Mouse (Mus musculus) liver, postnatal 0 days (tissue): Measurements from ENCODE around the gene Tubgcp5. TPM values are rescaled to one million over a fixed set of nuclear protein-coding genes. Genes with fewer than 3 reads are reported as not detected.
A peak's percentile ranks its signal among the peaks of the same experiment; 100 is the strongest.

Experiments used
- ATAC-seq: fragments of 200-750 bp; cut with Nextera tagmentation; 2 replicates; pipeline ENCODE4 v1.8.0; 2017; ENCODE audit warnings: mild to moderate bottlenecking, moderate library complexity
- DNase-seq: peaks from one replicate; pipeline ENCODE4 v3.0.0-alpha.2; 2016
- H3K27ac ChIP-seq: fragments of 300-500 bp; sonication (generic); 2 replicates; pipeline ENCODE4 v1.5.1; 2014; ENCODE audit warnings: antibody characterized with exemption, moderate library complexity, mild to moderate bottlenecking, low read depth
- H3K27me3 ChIP-seq: fragments of 300-500 bp; sonication (generic); 2 replicates; pipeline ENCODE4 v1.6.1; 2014; ENCODE audit warnings: low read length, control low read depth, mixed read lengths; ENCODE audit not compliant: insufficient read depth
- H3K36me3 ChIP-seq: fragments of 300-500 bp; sonication (generic); replicated peaks from 2 replicates; pipeline ENCODE4 v1.6.1; 2014; ENCODE audit warnings: mild to moderate bottlenecking, control low read depth, low read length, moderate library complexity, mixed read lengths; ENCODE audit not compliant: insufficient read depth
- H3K4me1 ChIP-seq: fragments of 300-500 bp; sonication (generic); 2 replicates; pipeline ENCODE4 v1.6.1; 2014; ENCODE audit warnings: antibody characterized with exemption, mild to moderate bottlenecking, control low read depth; ENCODE audit not compliant: insufficient read depth
- H3K4me2 ChIP-seq: fragments of 300-500 bp; sonication (generic); 2 replicates; pipeline ENCODE4 v1.6.1; 2014; ENCODE audit warnings: low read depth, mild to moderate bottlenecking, low read length, moderate library complexity, mixed read lengths
- H3K4me3 ChIP-seq: fragments of 300-500 bp; sonication (generic); 2 replicates; pipeline ENCODE4 v1.5.1; 2014; ENCODE audit warnings: low read depth, low read length
- H3K9ac ChIP-seq: fragments of 300-500 bp; sonication (generic); replicated peaks from 2 replicates; pipeline ENCODE4 v1.6.1; 2014; ENCODE audit warnings: mild to moderate bottlenecking, moderate library complexity
- H3K9me3 ChIP-seq: fragments of 300-500 bp; sonication (generic); 2 replicates; pipeline ENCODE4 v1.6.1; 2016; ENCODE audit warnings: mild to moderate bottlenecking, control low read depth, low read length, mixed read lengths
- CTCF ChIP-seq: sonication (generic); IDR thresholded peaks from 2 replicates; pipeline ENCODE4 v1.5.1; 2016; ENCODE audit warnings: antibody characterized with exemption, low read depth
- EP300 ChIP-seq: IDR thresholded peaks from 2 replicates; pipeline ENCODE4 v1.6.1; 2016; ENCODE audit warnings: antibody characterized with exemption, low read depth, mild to moderate bottlenecking
- WGBS: fragments of 180-500 bp; shearing (Covaris S2); extraction: QIAGEN DNeasy Blood & Tissue Kit; methylation state at CpG from one replicate; pipeline ENCODE4 v1.1.7; 2014; ENCODE audit not compliant: insufficient replicate concordance; 5-methylcytosine and 5-hydroxymethylcytosine counted together
- polyA plus RNA-seq: library from polyadenylated mRNA; unstranded; fragments of >200 nt; fragmentation: Nextera tagmentation; extraction: Ambion mirVana; gene quantifications from 2 replicates; pipeline ENCODE4 v1.2.1, GENCODE M21; 2015

Gene Tubgcp5
- polyA plus RNA-seq, 1 experiment from 2014 or later, result 5.5 TPM

DNA sequence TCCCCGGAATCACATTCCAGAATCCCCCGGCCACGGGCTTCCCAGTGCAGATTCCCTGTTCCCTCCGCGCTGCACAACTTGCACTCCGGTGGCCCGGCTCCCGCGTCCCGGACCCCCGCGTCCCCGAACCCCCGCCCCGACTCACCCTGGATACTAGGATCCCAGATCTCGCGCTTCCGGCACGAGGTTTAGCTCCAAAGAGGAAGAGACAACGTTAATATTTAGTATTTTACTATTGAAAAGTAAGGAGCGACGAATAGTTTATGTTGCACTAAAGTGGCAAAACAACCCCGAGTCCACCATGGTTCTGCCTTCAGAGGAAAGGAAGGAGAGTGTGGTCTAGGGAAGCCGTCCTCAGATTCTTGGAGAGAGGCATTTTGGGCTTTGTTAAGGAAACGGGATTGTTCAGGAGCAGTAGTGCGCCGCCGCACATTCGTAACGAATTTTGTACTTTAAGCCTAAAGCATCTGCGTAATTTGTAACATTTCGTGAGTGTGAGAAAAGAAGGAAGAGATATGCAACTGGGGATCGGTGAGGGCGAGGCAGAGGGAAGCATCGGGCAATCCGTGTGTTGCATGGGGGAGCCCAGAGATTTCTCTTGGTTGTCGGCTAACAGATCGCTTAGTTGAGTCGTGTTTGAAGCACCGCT lies 48.7 kb downstream of the Tubgcp5 start:
- ATAC-seq, result peak; percentile 53
- H3K9ac ChIP-seq, result peak overlapping the region; percentile 80
- H3K27ac ChIP-seq, result peak overlapping the region; percentile 91
- no peak for TF ChIP-seq CTCF
- WGBS, result under 1% methylated on average over 40 of the region's 40 CpGs
- peaks cover 12% of the 10 kb centered on the region; the same call in 1 of the 2 replicates for H3K4me1 ChIP-seq
- no peaks in the 10 kb centered on the region for H3K27me3 ChIP-seq
- H3K4me3 ChIP-seq, result peak overlapping the region; percentile 77
- no peaks in the 10 kb centered on the region for H3K9me3 ChIP-seq
- peak; percentile 16 for DNase-seq
- H3K4me2 ChIP-seq, result peak overlapping the region; percentile 84
- H3K36me3 ChIP-seq, result no peaks in the 10 kb centered on the region

DNA sequence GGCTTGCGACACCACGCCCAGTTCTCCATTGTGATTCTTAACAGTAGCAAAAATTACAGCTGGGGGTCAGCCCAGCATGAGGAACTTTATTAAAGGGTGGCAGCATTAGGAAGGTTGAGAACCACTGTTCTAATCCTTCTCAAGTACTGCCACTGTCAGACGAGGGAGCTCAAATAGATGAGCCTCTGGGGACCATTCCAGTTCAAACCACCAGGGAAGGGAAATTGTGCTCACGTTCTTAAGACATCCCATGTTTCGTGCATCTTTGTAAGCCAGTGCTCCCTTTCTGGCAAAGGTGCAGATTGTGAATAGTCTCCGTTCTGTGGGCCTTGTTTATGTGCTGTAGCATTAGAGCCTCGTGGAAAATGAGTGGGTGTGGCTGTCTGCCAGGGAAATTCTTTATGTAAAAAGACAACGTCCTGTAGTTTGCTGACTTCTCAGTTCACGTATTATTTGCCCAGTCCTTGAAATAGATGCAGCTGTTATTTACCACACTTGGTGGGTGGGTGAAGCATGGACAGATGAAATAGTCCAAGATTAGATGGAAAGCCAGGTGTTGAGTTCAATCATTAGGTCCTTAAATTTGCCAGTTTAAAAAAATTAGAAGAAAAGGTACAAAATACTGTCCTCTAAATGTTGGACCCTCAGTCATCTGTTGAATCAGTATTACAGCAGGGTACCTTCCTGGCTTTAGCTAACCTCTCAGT lies 52.8 kb downstream of the Tubgcp5 start:
- Histone ChIP-seq H3K9me3 (no peaks in the 10 kb centered on the region), H3K4me1 (peaks cover 14% of the 10 kb centered on the region; the same call in 1 of the 2 replicates), H3K4me3 (no peak overlapping the region), H3K4me2 (no peak overlapping the region), H3K27me3 (no peaks in the 10 kb centered on the region), H3K36me3 (no peaks in the 10 kb centered on the region), H3K9ac (no peak overlapping the region), H3K27ac (no peak overlapping the region)
- DNase-seq (no peak), ATAC-seq (no peak)
- TF ChIP-seq CTCF (no peak), EP300 (no peak)
- WGBS, result 62% methylated on average over 9 of the region's 9 CpGs

DNA sequence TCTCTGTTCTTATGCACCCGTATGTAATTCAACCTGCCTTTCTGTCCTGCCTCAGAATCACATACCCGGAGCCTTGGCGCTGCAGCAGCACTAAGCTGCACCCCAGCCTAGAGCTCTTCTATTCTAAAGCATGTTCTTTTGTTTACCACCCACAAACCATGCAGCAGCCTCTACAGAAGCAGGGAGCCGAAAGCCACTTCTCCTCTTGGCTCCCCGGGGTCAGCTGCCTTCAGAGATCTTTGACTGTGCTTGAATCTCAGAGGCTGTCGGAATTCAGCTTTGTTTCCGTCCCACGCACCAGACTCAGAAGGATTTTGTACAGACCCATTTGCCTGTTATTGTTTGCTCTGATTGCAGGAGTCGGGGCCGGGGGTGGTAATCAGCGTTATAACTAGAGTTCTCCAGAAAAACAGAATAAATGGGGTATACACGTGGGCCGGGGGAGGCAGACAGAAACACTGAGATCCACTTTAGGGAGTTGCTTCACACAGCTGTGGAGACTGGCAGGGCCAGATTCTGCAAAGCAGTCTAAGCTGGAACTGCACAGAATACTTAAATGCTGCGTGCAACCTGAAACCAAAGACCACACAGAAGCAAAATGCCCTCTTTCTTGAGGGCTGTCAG lies 56.1 kb downstream of the Tubgcp5 start:
- no peak overlapping the region for H3K4me2 ChIP-seq
- H3K4me1 ChIP-seq, result peaks cover 9% of the 10 kb centered on the region
- no peaks in the 10 kb centered on the region for H3K9me3 ChIP-seq
- TF ChIP-seq EP300 (no peak), CTCF (no peak)
- H3K27me3 ChIP-seq, result no peaks in the 10 kb centered on the region
- H3K27ac ChIP-seq, result no peak overlapping the region
- no peak overlapping the region for H3K9ac ChIP-seq
- no peaks in the 10 kb centered on the region for H3K36me3 ChIP-seq
- 79% methylated on average over 14 of the region's 14 CpGs for WGBS
- ATAC-seq (no peak), DNase-seq (no peak)
- no peak overlapping the region for H3K4me3 ChIP-seq

DNA sequence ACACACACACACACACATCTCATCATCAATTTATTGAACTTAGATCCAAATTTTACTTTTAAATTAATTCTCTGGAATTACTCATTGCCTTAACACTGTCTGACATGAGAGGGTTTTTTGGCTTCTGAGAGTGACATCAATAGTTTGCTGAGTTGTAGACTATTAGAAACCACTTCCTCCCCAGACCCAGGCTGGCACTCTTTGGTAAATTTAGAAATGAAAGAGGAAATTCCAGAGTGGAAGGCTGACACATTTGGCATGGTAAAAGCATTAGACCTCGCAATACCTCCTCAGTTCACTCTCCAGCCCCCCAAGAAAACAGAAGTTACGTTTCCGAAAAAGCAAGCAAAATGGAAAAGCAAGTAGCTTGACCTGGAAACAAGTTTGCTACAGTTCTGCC lies 58.8 kb downstream of the Tubgcp5 start:
- peaks cover 7% of the 10 kb centered on the region; the same call in 1 of the 2 replicates for H3K4me1 ChIP-seq
- 45% methylated on average over 3 of the region's 3 CpGs for WGBS
- TF ChIP-seq CTCF, result no peak
- no peak for TF ChIP-seq EP300
- no peaks in the 10 kb centered on the region for H3K27me3 ChIP-seq
- H3K36me3 ChIP-seq, result no peaks in the 10 kb centered on the region
- H3K27ac ChIP-seq, result no peak overlapping the region
- no peak overlapping the region for H3K9ac ChIP-seq
- no peak for DNase-seq
- H3K9me3 ChIP-seq, result no peaks in the 10 kb centered on the region
- no peak overlapping the region for H3K4me3 ChIP-seq
- peak; percentile 33; the same call in 1 of the 2 replicates for ATAC-seq
- no peak overlapping the region for H3K4me2 ChIP-seq

DNA sequence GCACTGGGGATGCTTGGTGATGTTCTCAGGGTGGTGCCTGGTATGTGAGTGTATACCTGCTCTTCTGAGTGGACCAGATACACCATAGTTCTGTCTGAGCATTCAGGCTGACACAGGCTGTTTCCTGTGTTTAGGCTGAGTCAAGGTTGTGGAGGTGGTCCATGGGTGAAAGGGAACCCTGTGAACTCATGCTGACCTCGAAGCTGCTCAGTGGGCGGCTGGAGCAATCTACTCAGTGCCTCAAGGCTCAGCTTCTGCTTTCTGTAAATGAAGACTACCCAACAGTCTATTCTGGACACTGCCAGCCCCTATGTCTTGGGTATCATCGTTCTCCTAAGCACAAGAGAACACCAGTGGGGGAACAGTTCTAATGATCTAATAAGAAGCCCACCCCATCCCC lies 61.6 kb downstream of the Tubgcp5 start:
- Histone ChIP-seq H3K27me3 (no peaks in the 10 kb centered on the region), H3K9me3 (no peaks in the 10 kb centered on the region), H3K9ac (no peak overlapping the region), H3K36me3 (no peaks in the 10 kb centered on the region), H3K27ac (no peak overlapping the region), H3K4me2 (no peak overlapping the region), H3K4me1 (peaks cover 10% of the 10 kb centered on the region; the same call in 1 of the 2 replicates), H3K4me3 (no peak overlapping the region)
- 42% methylated on average over 3 of the region's 3 CpGs for WGBS
- TF ChIP-seq CTCF, result no peak
- no peak for TF ChIP-seq EP300
- DNase-seq, result no peak
- no peak for ATAC-seq

DNA sequence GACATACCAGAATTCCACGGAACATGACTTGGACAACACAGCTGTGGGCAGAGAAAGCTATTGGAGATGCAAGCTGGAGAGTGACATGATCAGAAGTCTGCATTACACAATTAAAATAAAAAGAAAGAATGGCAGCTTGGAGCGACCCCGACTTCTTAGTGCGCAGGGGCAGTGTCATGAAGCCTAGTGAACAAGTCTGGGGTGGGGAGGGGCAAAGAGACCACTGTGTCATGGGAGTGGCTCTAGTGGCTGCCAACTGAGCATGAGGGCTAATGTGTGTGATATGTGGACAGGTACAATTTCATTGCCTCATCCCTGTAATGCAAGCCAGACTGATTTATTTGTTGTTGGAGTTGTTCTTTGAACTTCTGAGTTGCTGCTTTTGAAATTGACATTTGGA lies 62.8 kb downstream of the Tubgcp5 start:
- ATAC-seq (no peak), DNase-seq (no peak)
- no peak overlapping the region for H3K4me3 ChIP-seq
- H3K9me3 ChIP-seq, result no peaks in the 10 kb centered on the region
- no peaks in the 10 kb centered on the region for H3K36me3 ChIP-seq
- no peaks in the 10 kb centered on the region for H3K27me3 ChIP-seq
- 84% methylated on average over 4 of the region's 4 CpGs for WGBS
- TF ChIP-seq EP300 (no peak), CTCF (no peak)
- H3K27ac ChIP-seq, result no peak overlapping the region
- no peak overlapping the region for H3K9ac ChIP-seq
- H3K4me2 ChIP-seq, result no peak overlapping the region
- peaks cover 8% of the 10 kb centered on the region; the same call in 1 of the 2 replicates for H3K4me1 ChIP-seq
